Mouse (Mus musculus) thymus, postnatal 4 days (tissue): ENCODE measurements around the gene Sohlh2.
A peak's percentile ranks its signal among the peaks of the same experiment; 100 is the strongest.

Experiments
- DNase-seq: peaks from one replicate; pipeline ENCODE4 v3.0.0; 2021

Sohlh2 gene

DNA sequence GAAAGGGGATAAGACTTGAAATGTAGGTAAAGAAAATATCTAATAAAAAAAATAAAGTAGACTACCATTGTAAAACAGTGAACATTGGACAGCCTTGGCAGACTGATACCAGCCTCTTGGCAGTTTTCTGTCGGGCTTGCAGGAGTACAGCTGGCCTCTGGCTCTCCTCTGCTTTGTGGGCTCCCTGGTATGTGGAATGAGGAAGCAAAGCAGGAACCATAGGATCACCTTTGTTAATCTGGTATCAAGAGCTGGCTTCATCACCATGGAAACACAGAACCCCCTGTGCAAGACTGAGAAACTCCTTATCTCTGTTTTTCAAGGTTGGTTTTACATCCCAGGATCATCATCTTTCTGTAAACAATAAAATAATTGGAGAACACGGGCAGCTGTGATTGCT is 30.4 kb downstream of the Sohlh2 start:
- DNase-seq = no peak

GRCm38 (mm10) chr3:55213785-55214184 is 32.0 kb downstream of the Sohlh2 start:
- DNase-seq = no peak

GRCm38 (mm10) chr3:55214413-55214812 is 32.6 kb downstream of the Sohlh2 start:
- DNase-seq = no peak

- DNase-seq = no peak
Measured at GRCm38 (mm10) chr3:55222502-55222901, 40.7 kb downstream of the Sohlh2 start.

DNA sequence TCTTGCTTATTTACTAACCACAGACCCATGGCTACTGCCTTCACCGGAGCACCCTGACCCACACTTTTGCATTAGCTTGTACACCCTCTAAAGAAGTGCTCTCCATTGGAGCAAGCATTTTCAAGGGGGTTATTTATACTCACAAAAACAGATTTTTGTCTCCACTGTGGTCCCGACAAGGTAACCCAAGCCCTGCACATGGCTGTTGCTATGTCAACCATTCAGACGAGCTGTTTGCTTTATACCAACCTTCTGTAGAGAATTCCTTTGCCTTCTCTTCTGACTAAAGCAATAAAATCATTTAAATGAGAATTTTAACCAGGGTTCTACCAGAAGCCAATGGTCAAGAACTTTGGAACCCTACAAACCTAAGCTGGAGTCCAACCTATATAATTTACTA is 42.0 kb downstream of the Sohlh2 start:
- no peak for DNase-seq

GRCm38 (mm10) chr3:55226501-55227213 is 44.8 kb downstream of the Sohlh2 start:
- DNase-seq = no peak

DNA sequence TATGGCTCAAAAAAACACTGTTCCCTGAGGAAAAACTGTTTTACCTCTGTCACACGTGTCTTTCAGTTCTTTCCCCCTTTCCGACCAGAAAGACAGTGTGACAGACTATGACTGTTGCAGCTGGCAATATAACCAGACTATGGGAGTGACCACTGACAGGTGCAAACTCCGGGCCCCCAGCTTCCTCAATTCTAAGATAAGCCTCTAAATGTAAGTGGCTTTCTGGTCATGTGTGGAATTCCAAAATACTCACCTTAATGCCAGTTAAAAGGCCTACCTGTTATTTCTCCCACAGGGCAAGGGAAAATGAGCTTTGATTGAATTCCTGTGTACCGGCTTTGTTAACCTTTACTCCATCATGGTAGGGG is 45.4 kb downstream of the Sohlh2 start:
- no peak for DNase-seq

GRCm38 (mm10) chr3:55241730-55242421 is 60.0 kb downstream of the Sohlh2 start, which contains the start of gene Dclk1:
Dclk1 (plus strand) TSS chr3:55242364.
- DNase-seq = no peak

DNA sequence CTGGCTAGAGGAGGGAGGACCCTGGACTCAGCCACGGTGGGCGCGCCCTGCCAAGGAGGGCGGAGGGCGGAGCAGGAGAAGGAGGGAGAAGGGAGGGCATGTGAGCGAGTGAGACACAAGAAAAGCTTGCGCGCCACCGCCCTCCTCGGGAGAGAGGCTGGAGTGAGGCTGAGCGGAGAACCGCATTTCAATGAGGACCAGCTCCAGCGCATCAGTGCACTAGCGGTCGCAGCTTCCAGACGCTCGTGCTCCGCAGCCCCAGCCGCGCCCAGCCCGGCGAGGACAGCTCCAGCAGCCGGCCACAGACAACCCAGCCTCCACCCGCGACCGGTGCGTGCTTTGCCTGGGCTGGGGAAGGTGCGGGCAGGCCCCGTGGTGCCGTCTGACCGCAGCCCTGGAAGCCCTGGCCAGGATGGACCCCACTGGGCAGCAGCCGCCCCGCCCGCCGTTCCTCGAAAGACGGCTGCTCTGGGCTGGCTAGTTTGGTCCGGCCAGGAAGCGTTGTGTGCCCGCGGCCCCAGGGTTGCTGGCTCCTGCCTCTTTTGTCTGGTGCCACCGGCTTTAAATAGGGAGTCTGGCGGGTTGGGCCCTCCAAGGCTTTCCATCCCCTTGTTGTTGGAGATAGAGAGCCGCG is 60.7 kb downstream of the Sohlh2 start:
- peak; percentile 6 for DNase-seq

GRCm38 (mm10) chr3:55243056-55243471 is 61.2 kb downstream of the Sohlh2 start:
- DNase-seq = no peak

GRCm38 (mm10) chr3:55244087-55244486 is 62.3 kb downstream of the Sohlh2 start:
- no peak for DNase-seq

- no peak for DNase-seq
Measured at GRCm38 (mm10) chr3:55246618-55247272, 64.9 kb downstream of the Sohlh2 start.

GRCm38 (mm10) chr3:55248048-55248447 is 66.2 kb downstream of the Sohlh2 start:
- no peak for DNase-seq

DNA sequence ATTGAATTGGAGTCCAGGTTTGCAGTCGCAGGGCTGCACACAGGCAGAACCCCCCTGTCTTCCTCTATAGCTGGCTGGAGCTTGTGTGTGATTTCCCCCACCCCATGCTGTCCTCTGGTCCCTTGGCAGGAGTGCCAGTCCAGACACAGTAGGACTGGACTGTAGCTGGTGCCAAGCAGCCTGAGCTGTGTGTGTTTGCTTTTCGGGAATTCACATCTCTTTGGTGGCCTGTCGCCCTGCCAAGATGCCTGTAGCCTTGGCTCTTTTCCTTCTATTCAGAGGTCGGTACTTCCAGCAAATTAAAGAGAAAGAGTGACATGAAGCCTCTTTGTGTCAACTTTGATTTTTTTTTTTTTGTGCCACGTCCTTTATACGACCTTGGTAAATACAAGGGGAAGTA is 66.7 kb downstream of the Sohlh2 start:
- no peak for DNase-seq

DNA sequence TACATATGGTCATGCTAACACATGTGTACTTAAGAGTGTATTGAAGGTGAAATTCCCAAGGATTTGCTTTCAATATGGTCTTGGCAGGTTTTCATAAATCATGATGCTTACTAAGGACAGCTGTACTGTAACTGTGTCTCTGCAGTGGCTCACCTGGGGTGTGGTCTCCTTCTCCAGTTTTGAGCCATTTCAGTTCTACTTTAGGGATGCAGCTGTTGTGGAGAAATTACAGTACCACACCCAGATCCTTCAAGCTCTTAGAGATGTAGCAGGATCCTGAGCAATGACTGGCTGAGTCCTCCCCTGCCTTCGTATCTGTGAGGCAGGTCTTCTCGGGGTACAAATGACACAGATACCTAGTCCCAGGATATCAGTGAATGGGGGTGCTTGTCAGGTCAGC is 68.8 kb downstream of the Sohlh2 start:
- DNase-seq = no peak
